Mouse (Mus musculus) CD8-positive naive resting alpha-beta T cell, adult 57 days (primary cell): ENCODE results near the gene Tmprss11d. TPM values are rescaled to one million over a fixed set of nuclear protein-coding genes. Genes with fewer than 3 reads are reported as not detected.

Experiments used
- total RNA-seq: library from RNA; stranded (reverse); gene quantifications from one replicate; pipeline ENCODE4 v1.2.4, GENCODE M21; 2023

The Tmprss11d gene
- total RNA-seq: not detected

DNA sequence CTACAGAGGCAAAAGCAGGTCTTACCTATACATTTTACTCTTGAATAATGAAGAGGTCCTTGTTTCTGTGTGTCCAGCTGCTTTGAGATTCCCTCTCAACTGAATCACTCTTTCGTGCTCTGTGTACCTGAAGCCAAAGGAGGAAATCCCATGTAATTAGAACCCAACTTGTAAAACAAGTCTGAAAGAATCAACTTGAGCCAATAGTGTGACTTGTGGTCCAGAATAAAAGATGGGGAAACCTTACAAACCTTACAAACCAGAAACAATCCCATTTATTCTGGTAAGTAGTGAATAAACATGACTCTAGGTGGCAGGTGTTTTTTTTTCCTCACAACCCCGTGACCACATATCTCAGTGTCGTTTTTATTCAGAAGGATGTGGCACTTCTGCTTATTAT lies at the start of gene Tmprss11d:
Gene Tmprss11d (minus strand): TSS at position 101 of the 400 bp plus-strand sequence.

DNA sequence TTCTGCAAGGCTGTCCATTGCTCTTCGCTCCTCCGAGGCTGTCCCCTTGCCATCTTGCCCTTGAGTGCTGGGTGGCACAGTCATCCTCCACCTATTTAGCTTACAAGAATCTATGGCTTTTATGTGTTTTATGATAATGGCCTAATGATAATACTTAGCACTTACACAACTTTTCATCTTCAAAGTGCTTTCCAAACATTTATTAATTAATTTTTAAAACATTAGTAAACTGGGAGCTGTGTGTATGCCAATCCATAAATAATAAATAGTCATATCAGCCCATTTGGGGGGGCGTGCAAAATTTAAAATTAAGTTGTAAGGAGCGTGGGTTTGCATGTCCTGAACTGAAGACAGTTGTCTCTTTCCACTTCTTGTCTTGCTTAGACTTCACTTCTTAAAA lies 84.0 kb downstream of the Tmprss11d start, which contains the start of gene Tmprss11c:
Gene Tmprss11c (minus strand): TSS at position 101 of the 400 bp plus-strand sequence.

Other genes with a start within 250 kb of the Tmprss11d start
- gene Uba6, start 200.6 kb downstream of the Tmprss11d start, total RNA-seq: 14.5 TPM
- gene Gnrhr, start 175.5 kb downstream of the Tmprss11d start, total RNA-seq: not detected
- not detected for gene Tmprss11c, start 84.1 kb downstream of the Tmprss11d start, total RNA-seq
- gene Tmprss11a, start 95.6 kb upstream of the Tmprss11d start, total RNA-seq: not detected
- gene Tmprss11g, start 145.2 kb upstream of the Tmprss11d start, total RNA-seq: not detected